Mouse (Mus musculus) forebrain, embryonic 15.5 days (tissue): ENCODE measurements around the gene St3gal4. TPM values are rescaled to one million over a fixed set of nuclear protein-coding genes. Genes with fewer than 3 reads are reported as not detected.

Experiments
- ATAC-seq: fragments of 200-750 bp; cut with Nextera tagmentation; replicated peaks from 2 replicates; pipeline ENCODE4 v1.8.0; 2017; ENCODE audit warnings: mild to moderate bottlenecking, moderate TSS enrichment, moderate library complexity
- H3K27ac ChIP-seq: fragments of 300-500 bp; sonication (generic); replicated peaks from 2 replicates; pipeline ENCODE4 v1.5.1; 2015; ENCODE audit warnings: mild to moderate bottlenecking, inconsistent platforms
- H3K27me3 ChIP-seq: fragments of 300-500 bp; sonication (generic); 2 replicates; pipeline ENCODE4 v1.6.1; 2015; ENCODE audit warnings: inconsistent platforms
- H3K36me3 ChIP-seq: fragments of 300-500 bp; sonication (generic); 2 replicates; pipeline ENCODE4 v1.6.1; 2015; ENCODE audit warnings: mild to moderate bottlenecking, inconsistent platforms
- H3K4me1 ChIP-seq: fragments of 300-500 bp; sonication (generic); 2 replicates; pipeline ENCODE4 v1.6.1; 2015; ENCODE audit warnings: inconsistent platforms
- H3K4me2 ChIP-seq: fragments of 300-500 bp; sonication (generic); replicated peaks from 2 replicates; pipeline ENCODE4 v1.6.1; 2015; ENCODE audit warnings: mild to moderate bottlenecking, inconsistent platforms
- H3K4me3 ChIP-seq: fragments of 300-500 bp; sonication (generic); 2 replicates; pipeline ENCODE4 v1.5.1; 2015; ENCODE audit warnings: mild to moderate bottlenecking, inconsistent platforms
- H3K9ac ChIP-seq: fragments of 300-500 bp; sonication (generic); replicated peaks from 2 replicates; pipeline ENCODE4 v1.6.1; 2015; ENCODE audit warnings: mild to moderate bottlenecking, inconsistent platforms
- H3K9me3 ChIP-seq: fragments of 300-500 bp; sonication (generic); 2 replicates; pipeline ENCODE4 v1.6.1; 2016; ENCODE audit warnings: inconsistent platforms
- WGBS: fragments of 180-500 bp; shearing (Covaris S2); methylation state at CpG from one replicate; pipeline ENCODE4 v1.1.7; 2015; ENCODE audit warnings: mixed read lengths; 5-methylcytosine and 5-hydroxymethylcytosine counted together
- polyA plus RNA-seq: library from polyadenylated mRNA; unstranded; fragments of >200 nt; fragmentation: Nextera tagmentation; extraction: Ambion mirVana; gene quantifications from 2 replicates; pipeline ENCODE4 v1.2.1, GENCODE M21; 2015

St3gal4 gene
- polyA plus RNA-seq, 1 experiment from 2014 or later = 13.7 TPM

GRCm38 (mm10) chr9:35038922-35039586 lies 80.0 kb downstream of the St3gal4 start:
- Histone ChIP-seq H3K4me2 (no peak overlapping the region), H3K4me3 (no peak overlapping the region), H3K4me1 (peaks cover 10% of the 10 kb centered on the region), H3K9ac (no peak overlapping the region), H3K9me3 (no peaks in the 10 kb centered on the region), H3K27me3 (no peaks in the 10 kb centered on the region), H3K36me3 (no peaks in the 10 kb centered on the region), H3K27ac (no peak overlapping the region; the same call in 1 of the 2 replicates)
- WGBS = 44% methylated on average over 7 of the region's 7 CpGs
- ATAC-seq = no peak

- WGBS = 65% methylated on average over 14 of the region's 14 CpGs
- no peak overlapping the region for H3K27ac ChIP-seq
- no peak overlapping the region for H3K4me3 ChIP-seq
- H3K4me1 ChIP-seq = peaks cover 16% of the 10 kb centered on the region; the same call in 1 of the 2 replicates
- no peak for ATAC-seq
- no peaks in the 10 kb centered on the region for H3K36me3 ChIP-seq
- no peak overlapping the region for H3K9ac ChIP-seq
- H3K27me3 ChIP-seq = no peaks in the 10 kb centered on the region
- H3K9me3 ChIP-seq = no peaks in the 10 kb centered on the region
- H3K4me2 ChIP-seq = no peak overlapping the region
These were observed 84.0 kb downstream of the St3gal4 start for GRCm38 (mm10) chr9:35035074-35035473.

- H3K4me3 ChIP-seq = no peak overlapping the region
- H3K4me2 ChIP-seq = no peak overlapping the region
- WGBS = 47% methylated on average over 6 of the region's 6 CpGs
- no peaks in the 10 kb centered on the region for H3K9me3 ChIP-seq
- no peak for ATAC-seq
- H3K36me3 ChIP-seq = no peaks in the 10 kb centered on the region
- peaks cover 7% of the 10 kb centered on the region; the same call in 1 of the 2 replicates for H3K4me1 ChIP-seq
- H3K27me3 ChIP-seq = no peaks in the 10 kb centered on the region
- no peak overlapping the region for H3K9ac ChIP-seq
- no peak overlapping the region for H3K27ac ChIP-seq
These were observed 86.6 kb downstream of the St3gal4 start for GRCm38 (mm10) chr9:35032457-35032856.

GRCm38 (mm10) chr9:35030823-35031222 lies 88.2 kb downstream of the St3gal4 start:
- Histone ChIP-seq H3K4me3 (no peak overlapping the region), H3K4me1 (peaks cover 7% of the 10 kb centered on the region; the same call in 1 of the 2 replicates), H3K9ac (no peak overlapping the region), H3K27me3 (peaks cover under 1% of the 10 kb centered on the region; the same call in 1 of the 2 replicates), H3K36me3 (no peaks in the 10 kb centered on the region), H3K27ac (no peak overlapping the region), H3K4me2 (no peak overlapping the region), H3K9me3 (no peaks in the 10 kb centered on the region)
- WGBS = 78% methylated on average over 5 of the region's 5 CpGs
- ATAC-seq = no peak

GRCm38 (mm10) chr9:35027382-35027997 lies 91.6 kb downstream of the St3gal4 start:
- no peaks in the 10 kb centered on the region for H3K9me3 ChIP-seq
- 84% methylated on average over 6 of the region's 6 CpGs for WGBS
- no peak overlapping the region for H3K9ac ChIP-seq
- H3K4me2 ChIP-seq = no peak overlapping the region
- no peak for ATAC-seq
- H3K4me3 ChIP-seq = no peak overlapping the region
- no peaks in the 10 kb centered on the region for H3K36me3 ChIP-seq
- peaks cover 14% of the 10 kb centered on the region for H3K4me1 ChIP-seq
- peaks cover 6% of the 10 kb centered on the region; the same call in 1 of the 2 replicates for H3K27me3 ChIP-seq
- H3K27ac ChIP-seq = no peak overlapping the region

GRCm38 (mm10) chr9:35026897-35027311 lies 92.2 kb downstream of the St3gal4 start:
- H3K9ac ChIP-seq = no peak overlapping the region
- no peak for ATAC-seq
- peaks cover 10% of the 10 kb centered on the region for H3K4me1 ChIP-seq
- no peak overlapping the region for H3K4me2 ChIP-seq
- H3K27ac ChIP-seq = no peak overlapping the region
- H3K9me3 ChIP-seq = no peaks in the 10 kb centered on the region
- H3K4me3 ChIP-seq = no peak overlapping the region
- 70% methylated on average over 6 of the region's 6 CpGs for WGBS
- no peaks in the 10 kb centered on the region for H3K36me3 ChIP-seq
- H3K27me3 ChIP-seq = peaks cover 6% of the 10 kb centered on the region; the same call in 1 of the 2 replicates

- ATAC-seq = no peak
- 83% methylated on average over 6 of the region's 6 CpGs for WGBS
- Histone ChIP-seq H3K4me1 (peaks cover 10% of the 10 kb centered on the region), H3K9me3 (no peaks in the 10 kb centered on the region), H3K27ac (no peak overlapping the region), H3K4me3 (no peak overlapping the region), H3K27me3 (peaks cover 6% of the 10 kb centered on the region; the same call in 1 of the 2 replicates), H3K36me3 (no peaks in the 10 kb centered on the region), H3K9ac (no peak overlapping the region), H3K4me2 (no peak overlapping the region)
These were observed 92.8 kb downstream of the St3gal4 start for GRCm38 (mm10) chr9:35026311-35026710.

GRCm38 (mm10) chr9:35024591-35025496 lies 94.2 kb downstream of the St3gal4 start:
- H3K9ac ChIP-seq = no peak overlapping the region; the same call in 1 of the 2 replicates
- peaks cover 6% of the 10 kb centered on the region; the same call in 1 of the 2 replicates for H3K27me3 ChIP-seq
- WGBS = 8% methylated on average over 25 of the region's 25 CpGs
- no peaks in the 10 kb centered on the region for H3K36me3 ChIP-seq
- H3K4me2 ChIP-seq = peak overlapping the region; percentile 41
- no peak overlapping the region for H3K27ac ChIP-seq
- H3K4me1 ChIP-seq = peaks cover 12% of the 10 kb centered on the region
- peak overlapping the region; percentile 22 for H3K4me3 ChIP-seq
- peak; percentile 33 for ATAC-seq
- H3K9me3 ChIP-seq = no peaks in the 10 kb centered on the region

- peaks cover 42% of the 10 kb centered on the region for H3K4me1 ChIP-seq
- H3K4me3 ChIP-seq = no peak overlapping the region
- no peak overlapping the region for H3K4me2 ChIP-seq
- ATAC-seq = no peak
- no peak overlapping the region for H3K27ac ChIP-seq
- H3K27me3 ChIP-seq = peaks cover 6% of the 10 kb centered on the region; the same call in 1 of the 2 replicates
- H3K9me3 ChIP-seq = no peaks in the 10 kb centered on the region
- H3K36me3 ChIP-seq = no peaks in the 10 kb centered on the region
- no peak overlapping the region for H3K9ac ChIP-seq
- 81% methylated on average over 1 of the region's 1 CpGs for WGBS
These were observed 97.3 kb downstream of the St3gal4 start for GRCm38 (mm10) chr9:35021744-35022143.

- no peak for ATAC-seq
- Histone ChIP-seq H3K9ac (no peak overlapping the region), H3K27ac (no peak overlapping the region), H3K4me2 (no peak overlapping the region), H3K9me3 (no peaks in the 10 kb centered on the region), H3K27me3 (no peaks in the 10 kb centered on the region), H3K36me3 (no peaks in the 10 kb centered on the region), H3K4me3 (no peak overlapping the region), H3K4me1 (peaks cover 41% of the 10 kb centered on the region)
- WGBS = 58% methylated on average over 11 of the region's 11 CpGs
These were observed 98.9 kb downstream of the St3gal4 start for GRCm38 (mm10) chr9:35020015-35020653.

GRCm38 (mm10) chr9:35019372-35019771 lies 99.7 kb downstream of the St3gal4 start:
- H3K9me3 ChIP-seq = no peaks in the 10 kb centered on the region
- peaks cover 35% of the 10 kb centered on the region for H3K4me1 ChIP-seq
- no peaks in the 10 kb centered on the region for H3K36me3 ChIP-seq
- WGBS = 4% methylated on average over 3 of the region's 3 CpGs
- H3K27ac ChIP-seq = no peak overlapping the region
- no peaks in the 10 kb centered on the region for H3K27me3 ChIP-seq
- H3K4me2 ChIP-seq = no peak overlapping the region
- no peak overlapping the region for H3K4me3 ChIP-seq
- H3K9ac ChIP-seq = no peak overlapping the region
- ATAC-seq = peak; percentile 55
